Mouse (Mus musculus) ovary, postnatal 36 days (tissue): ENCODE measurements around the gene Ppp4r3a.

ENCODE experiments used
- DNase-seq: peaks from one replicate; pipeline ENCODE4 v3.0.0; 2022; ENCODE audit warnings: low spot score, mixed read lengths

Gene Ppp4r3a

DNA sequence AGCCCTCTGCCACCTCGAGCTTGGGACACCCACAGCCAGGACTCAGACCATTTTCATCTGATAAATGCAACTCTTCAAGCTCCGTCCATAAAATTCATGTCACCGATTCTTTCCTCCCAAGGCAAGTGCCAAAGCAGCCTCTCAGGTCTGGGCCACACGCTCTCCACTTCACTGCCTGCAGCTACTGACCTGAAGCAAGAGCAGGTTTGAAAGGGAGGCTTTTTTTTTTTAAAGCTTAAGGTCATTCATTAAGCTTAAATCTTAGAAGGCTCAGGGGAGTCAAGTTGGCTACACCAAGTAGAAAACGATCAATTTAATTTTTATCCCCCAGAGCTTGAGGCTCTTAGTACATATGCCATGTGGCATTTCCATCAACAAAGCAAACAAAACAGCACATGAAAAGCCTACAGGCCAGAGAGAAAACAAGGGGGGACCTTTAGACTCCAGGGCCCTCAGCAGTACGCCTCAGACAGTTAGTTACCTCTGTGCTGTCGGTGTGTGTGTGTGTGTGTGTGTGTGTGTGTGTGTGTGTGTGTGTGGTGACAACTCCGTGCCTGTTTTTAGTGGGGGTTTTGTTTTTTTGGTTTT, 70.3 kb downstream of the Ppp4r3a start:
- no peak for DNase-seq

- peak; percentile 59 for DNase-seq
These were observed 71.1 kb downstream of the Ppp4r3a start for GRCm38 (mm10) chr12:101012197-101013077.

GRCm38 (mm10) chr12:101011017-101011416, 72.5 kb downstream of the Ppp4r3a start:
- DNase-seq = no peak

GRCm38 (mm10) chr12:101010148-101010920, 73.2 kb downstream of the Ppp4r3a start:
- no peak for DNase-seq

DNA sequence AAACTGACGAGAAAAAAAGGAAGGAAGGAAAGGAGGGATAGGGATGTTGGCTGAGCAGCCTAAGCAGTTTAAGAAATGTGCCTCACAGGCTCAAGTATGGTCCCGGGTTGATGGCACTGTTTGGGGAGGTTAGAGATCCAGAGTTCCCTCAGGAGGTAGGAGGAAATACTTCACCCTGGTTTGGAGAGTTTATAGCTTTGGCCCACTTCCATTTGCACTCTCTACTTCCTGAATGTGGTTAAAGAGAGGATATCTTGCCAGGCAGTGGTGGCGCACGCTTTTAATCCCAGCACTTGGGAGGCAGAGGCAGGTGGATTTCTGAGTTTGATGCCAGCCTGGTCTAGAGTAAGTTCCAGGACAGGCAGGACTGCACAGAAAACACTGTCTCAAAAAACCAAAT, 74.3 kb downstream of the Ppp4r3a start:
- no peak for DNase-seq

DNA sequence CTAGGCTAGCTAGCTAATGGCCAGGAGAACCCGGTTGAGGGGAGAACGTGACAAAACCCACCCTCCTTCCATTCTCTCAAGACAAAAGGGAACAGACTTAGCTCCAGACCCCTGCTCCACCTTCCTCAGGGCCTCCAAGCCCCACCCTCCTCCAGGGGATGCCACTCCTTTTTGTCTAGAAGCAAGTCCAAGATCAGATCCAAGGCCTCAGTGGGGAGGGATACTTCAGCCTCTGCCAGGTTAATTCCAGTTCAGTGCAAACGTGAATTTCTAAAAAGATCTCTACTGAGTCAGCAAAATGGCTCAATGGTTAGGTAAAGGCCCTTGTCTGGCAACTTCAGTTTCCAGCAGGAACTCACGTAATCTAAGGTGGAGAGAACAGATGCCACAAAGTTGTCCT, 74.9 kb downstream of the Ppp4r3a start:
- DNase-seq = no peak

- DNase-seq = no peak
These were observed 75.5 kb downstream of the Ppp4r3a start for GRCm38 (mm10) chr12:101007968-101008481.

GRCm38 (mm10) chr12:101007427-101007826, 76.1 kb downstream of the Ppp4r3a start:
- no peak for DNase-seq

DNA sequence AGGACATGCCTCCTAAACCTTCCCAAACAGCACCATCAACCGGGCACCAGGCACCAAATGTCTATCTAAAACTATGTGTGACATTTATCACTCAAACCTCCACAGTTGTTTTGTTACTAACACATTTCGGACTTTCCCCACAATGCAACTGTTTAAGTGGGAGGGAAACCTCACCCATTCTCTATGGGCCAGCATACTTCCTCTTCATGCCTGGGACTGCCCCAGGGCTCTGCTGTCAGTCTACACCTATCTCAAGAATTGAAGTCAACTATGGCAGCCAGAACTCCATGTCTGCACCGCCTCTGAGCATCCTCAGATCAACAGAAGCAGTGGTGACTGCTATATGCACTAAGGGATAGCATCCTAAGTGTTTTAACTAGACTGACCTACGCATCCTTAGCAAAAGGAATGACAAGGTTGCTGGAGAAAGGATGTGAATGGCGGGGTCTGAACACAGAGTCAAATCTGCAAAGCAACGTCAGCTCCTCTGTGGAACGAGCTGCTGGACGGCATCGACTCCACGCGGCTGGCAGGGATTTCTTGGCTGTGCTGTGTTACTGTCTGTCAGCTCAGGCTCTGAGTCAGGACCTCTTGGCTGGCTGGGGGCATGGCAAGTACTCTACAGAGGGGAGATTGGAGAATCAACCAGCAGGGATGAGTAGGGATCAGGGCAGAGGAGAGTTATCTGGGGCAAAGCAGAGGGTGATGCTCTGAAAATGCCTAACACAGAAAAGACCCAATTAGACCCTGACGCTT, 77.7 kb downstream of the Ppp4r3a start:
- no peak for DNase-seq

- no peak for DNase-seq
These were observed 78.5 kb downstream of the Ppp4r3a start for GRCm38 (mm10) chr12:101004982-101005381.

- DNase-seq = no peak
These were observed 80.5 kb downstream of the Ppp4r3a start for GRCm38 (mm10) chr12:101002801-101003513.

DNA sequence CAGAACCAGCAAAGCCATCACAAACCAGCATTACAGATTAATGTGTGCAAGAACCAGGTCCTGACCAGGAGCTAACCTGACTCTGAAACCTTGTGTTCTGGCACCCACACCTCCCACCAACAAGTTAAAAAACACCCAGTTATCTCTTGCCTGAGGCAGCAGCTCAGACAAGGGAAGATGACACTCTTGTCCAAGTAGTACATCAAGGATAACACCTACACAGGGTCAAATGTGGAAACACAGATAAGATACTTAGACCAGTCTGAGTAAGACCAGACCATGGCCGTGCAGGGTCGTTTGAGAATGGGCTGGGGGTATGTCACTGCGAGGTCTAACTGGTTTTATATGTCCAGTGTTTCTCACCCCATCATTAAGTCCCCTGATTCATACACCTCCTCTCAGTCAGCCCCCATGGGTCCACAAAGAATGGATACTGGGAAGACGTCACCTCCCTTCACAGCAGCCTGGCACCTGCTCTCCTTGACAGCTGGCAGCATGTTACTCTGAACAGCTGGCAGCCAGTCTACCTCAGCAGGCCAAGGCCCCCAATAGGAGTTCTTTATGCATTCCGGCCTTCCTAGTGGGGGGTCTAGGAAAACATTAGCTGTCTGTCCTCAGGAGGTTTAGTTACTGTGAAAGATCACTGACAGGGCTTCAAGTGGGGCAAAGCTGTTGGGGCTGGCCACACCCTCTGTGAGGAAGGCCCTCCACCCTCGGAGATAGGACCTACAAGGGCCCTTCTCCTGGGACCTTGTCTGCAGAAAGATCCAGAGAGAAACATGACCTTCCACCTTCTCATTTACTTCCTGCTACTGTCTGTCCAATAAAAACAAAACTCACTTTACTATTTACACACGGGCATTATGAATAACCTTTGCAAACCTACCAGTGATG, 84.2 kb downstream of the Ppp4r3a start:
- DNase-seq = no peak

DNA sequence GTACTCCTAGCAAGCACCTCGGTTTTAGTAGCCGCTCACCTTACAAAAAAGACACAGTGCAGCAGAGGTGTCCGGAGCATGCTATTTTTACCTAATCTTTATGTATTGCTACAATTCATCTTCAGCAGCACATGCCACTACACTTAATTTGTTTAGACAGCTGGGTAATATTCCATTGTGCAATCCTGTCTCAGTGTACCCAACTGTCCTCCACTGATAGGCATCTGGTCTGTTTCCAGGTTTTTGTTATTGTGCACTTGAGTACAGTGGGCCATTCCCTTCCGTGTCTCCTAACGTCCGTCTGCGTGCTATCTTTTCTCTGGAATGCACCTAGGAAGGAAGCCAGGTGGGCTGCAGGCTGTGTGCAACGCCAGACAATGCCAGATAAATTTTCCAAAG, 84.9 kb downstream of the Ppp4r3a start:
- DNase-seq = no peak

GRCm38 (mm10) chr12:100997830-100998563, 85.5 kb downstream of the Ppp4r3a start:
- no peak for DNase-seq

GRCm38 (mm10) chr12:100996378-100996898, 87.1 kb downstream of the Ppp4r3a start:
- DNase-seq = no peak

GRCm38 (mm10) chr12:100995607-100996377, 87.7 kb downstream of the Ppp4r3a start:
- no peak for DNase-seq

- no peak for DNase-seq
These were observed 89.1 kb downstream of the Ppp4r3a start for GRCm38 (mm10) chr12:100994140-100995015.
